Mouse (Mus musculus): ENCODE results near the gene Tubb4a.

Tubb4a gene

DNA sequence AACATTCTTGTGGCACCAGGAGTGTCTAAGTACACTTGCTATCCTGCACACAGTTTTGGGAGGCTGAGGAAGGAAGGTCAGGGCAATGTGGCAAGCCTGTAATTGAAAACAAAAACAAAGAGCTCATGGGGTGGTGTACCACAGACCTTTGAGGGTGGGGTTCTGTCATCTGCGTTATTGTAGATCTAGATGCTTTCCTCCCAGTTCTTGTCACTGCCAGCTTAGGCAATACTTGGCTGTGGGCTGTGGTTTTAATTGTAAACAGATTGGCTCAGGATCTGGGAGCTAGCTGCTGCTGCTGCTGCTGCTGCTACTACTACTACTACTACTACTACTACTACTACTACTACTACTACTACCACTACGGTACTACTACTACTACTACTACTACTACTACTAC is 14.7 kb upstream of the Tubb4a start:
- no peak for DNase-seq (ENCODE audit: low spot score)

DNA sequence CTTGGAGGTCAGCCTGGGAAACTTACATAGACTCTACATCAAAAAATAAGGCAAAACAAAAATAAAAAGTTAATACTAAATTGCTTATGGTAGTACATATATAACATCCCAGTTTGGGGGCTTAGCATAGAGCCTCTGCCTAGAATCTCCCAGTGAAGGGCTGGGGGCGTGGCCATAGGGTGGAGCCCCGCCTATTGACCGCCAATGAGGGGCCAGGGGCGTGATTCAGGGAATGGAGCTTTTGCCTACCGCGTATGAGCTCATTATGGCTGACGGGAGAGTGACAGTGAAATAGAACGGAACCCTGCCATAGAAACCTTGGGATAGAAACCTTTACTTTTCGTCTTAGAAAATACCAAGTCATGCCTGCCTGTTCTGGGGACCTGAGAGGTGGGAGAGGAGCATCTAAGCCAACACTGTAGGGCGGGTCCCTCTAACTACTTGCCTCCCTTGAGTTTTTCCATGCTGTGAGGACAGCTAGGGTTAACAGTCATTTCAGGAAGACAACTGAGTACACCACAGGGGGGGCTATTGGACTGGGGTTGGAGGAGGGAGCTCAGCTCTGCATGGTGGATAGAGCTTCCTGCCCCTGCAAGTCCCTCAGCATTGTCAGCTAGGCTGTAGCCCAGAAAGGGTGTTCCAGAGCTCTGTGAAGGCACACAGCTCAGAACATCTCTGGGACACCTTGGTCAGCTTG is 12.2 kb upstream of the Tubb4a start:
- DNase-seq (ENCODE audit: low spot score), result no peak

DNA sequence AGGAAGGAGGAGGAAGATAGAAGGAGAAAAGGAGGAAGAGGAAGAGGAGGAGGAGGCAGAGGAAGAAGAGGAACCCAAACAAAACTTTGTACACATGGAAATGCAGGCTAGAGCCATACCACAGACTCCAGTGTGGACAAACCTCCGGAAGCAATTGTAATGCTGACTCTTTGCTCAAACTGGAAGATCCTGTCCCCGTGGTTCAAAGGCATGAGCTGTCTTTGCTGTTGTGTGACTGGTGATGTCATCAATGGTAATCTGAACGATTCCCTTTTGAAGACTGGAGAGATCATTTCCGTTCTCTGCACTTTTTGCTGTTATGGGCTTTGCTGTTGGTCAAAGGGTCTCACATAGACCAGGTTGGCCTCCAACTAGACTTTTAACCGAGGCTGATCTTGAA is 10.7 kb upstream of the Tubb4a start:
- DNase-seq (ENCODE audit: low spot score), result no peak

DNA sequence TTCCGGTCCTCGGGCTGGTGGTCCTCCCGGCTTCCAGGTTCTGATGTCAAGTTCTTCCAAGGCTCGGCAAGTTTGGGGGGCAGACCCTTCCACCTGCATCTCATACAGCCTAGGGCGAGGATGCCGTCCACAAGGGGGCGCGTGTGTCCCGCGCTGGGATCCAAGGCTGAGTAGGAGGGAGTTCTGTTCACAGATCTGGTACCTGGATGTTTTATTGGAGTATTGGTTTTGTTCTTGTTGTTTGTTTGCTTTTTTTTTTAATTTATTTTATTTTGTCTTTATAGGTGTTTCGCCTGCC is 9.0 kb upstream of the Tubb4a start:
- peak; percentile 60 for DNase-seq (ENCODE audit: low spot score)

DNA sequence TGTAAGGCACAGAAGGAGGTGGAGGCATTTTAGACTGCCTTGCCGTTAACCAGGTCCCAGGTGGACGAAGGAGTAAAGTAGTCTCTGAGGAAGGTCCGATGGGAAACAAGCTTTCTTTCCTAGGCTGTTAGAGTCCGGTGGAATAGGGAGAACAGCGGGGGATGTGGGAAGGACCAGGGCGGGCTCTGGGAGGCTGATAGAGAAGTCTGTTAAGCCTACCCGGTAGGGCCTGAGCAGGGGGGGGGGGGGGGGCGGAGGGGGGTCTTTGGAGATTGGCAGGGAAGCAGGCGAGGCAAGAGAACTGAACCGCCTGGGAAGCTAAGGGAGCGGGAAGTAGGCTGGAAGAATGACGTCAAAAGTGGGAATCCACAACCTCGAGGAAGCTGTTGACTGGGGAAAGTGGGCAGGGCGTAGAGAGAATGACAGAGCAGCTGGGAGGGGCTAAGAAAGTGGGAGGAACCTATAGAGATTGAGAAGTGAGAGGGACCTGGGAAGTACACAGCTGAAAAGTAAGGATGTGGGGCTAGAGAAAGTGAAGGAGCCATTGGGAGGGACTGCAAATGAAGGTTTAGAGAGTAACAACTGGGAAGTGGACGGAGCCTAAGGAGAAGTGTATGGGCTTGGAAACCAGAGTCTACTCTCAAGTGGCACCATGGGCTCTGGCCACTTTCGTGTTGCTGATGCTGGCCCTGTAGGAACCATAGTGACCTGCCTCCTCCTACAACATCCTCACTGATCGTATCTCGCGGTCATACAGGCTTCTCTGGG is 8.5 kb upstream of the Tubb4a start:
- no peak for DNase-seq (ENCODE audit: low spot score)

DNA sequence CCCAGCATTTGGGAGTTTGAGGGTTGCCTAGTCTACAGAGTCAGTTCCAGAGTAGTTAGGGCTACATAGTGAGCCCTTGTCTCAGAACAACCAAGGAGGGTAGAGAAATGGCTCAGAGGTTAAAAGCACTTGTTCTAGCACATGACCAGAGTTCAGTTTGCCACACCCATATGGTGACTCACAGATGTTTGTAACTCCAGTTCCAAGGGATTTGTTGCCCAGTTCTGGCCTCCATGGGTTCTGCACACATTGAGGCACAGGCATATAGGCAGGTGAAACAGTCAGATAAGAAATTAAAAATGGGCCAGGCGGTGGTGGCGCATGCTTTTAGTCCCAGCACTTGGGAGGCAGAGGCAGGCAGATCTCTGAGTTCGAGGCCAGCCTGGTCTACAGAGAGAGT is 6.6 kb upstream of the Tubb4a start:
- DNase-seq (ENCODE audit: low spot score), result no peak

DNA sequence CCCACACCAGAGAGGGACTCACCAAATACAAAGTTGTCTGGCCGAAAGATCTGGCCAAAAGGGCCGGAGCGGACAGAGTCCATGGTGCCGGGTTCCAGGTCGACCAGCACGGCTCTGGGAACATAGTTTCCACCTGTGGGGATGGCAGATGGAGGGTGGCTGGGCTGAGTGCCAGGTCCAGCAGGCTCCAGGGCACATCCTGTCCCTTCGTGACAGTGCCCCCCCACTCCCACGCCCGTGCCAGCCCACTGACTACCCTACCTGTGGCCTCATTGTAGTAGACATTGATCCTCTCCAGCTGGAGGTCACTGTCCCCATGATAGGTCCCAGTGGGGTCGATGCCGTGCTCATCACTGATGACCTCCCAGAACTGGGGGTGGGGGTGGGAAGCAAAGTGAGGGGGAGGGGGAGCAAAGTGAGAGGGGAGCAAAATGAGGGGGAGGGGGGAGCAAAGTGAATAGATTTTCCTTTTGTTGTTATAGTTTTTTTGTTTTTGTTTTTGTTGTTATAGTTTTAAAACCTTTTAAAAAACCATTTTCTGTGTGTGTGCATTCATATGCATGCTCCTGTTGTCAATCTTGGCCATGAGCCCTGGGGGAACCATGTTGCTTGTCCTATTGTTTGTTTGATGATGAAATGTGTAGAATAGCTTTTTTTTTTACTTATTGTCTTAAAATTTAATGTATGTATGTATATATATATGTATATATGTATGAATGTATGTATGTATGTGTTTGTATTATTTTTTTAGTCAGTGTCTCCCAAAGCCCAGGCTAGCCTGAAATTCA is 1.4 kb downstream of the Tubb4a start:
- no peak for DNase-seq (ENCODE audit: low spot score)

DNA sequence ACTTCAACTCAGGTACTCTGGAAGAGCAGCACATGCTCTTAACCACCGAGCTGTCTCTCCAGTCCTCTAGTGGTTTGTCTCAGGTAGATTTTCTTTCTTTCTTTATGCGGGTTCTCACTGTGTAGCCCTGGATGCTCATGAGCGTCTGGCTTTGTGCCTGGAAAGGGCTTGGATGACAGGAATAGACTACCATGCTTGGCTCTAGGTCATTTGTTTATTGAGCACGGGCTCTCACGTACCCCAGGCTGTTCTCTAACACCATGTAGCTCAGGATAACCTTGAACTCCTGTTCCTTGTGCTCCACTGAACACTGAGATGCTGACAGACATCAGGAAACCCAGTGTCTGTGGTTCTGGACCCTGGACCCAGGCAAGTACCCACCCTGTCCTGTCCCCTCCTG is 5.1 kb downstream of the Tubb4a start:
- DNase-seq (ENCODE audit: low spot score), result no peak

DNA sequence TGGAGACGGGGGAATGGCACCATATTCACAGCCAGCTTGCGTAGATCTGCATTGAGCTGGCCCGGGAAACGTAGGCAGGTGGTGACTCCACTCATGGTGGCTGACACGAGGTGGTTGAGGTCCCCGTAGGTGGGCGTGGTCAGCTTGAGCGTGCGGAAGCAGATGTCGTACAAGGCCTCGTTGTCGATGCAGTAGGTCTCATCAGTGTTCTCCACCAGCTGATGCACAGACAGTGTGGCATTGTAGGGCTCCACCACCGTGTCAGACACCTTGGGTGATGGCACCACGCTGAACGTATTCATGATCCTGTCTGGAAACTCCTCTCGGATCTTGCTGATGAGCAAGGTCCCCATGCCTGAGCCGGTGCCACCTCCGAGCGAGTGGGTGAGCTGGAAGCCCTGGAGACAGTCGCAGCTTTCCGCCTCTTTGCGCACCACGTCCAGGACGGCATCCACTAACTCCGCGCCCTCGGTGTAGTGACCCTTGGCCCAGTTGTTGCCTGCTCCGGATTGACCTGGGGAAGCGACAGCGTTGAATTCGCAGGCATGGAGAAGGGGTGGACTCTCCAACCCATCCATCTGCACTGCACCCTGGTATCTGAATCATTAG is 6.2 kb downstream of the Tubb4a start:
- DNase-seq (ENCODE audit: low spot score), result no peak

DNA sequence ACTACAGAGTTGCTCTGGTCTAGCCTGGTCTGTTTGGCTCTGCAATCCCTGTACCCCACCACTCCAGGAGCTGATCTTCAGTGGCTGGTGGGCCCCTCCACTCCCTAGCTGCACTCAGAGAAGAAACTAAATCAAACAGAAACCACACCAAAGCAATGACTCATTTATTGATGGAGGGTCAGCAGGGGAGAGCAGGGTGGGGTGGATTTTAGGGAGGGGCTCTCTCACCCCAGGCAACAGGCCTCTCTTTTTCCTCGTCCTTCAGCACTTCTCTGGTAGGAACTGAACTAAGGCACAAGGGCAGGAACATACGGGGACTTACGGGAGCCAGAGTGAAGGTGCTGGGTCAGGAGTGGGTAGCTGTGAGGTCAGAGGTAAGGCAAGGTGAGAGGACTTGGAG is 7.7 kb downstream of the Tubb4a start:
- DNase-seq (ENCODE audit: low spot score), result no peak

DNA sequence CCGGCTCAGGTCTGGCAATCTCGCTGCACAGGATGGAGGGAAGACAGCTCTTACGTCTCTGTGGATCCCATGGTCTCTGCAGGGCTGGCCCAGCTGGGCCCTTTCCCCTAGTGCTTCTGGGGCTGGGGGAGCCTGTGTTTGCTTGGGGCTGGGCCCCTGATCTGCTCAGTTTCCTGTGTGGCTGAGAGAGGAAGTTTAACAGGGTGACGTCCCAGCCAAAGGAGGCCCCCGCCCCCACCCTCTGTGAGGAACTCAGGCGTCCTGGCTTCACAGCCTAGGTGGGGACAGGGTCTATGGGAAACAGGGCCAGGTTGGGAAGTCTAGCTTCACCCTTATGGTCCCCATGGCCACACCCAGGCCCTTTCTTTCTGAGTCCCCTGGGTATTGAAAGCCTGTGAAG is 9.2 kb downstream of the Tubb4a start, which contains the start of gene Dennd1c:
Gene Dennd1c, minus strand, starts transcription at position 179 of the 400 bp plus-strand sequence.
- DNase-seq (ENCODE audit: low spot score), result peak; percentile 23

DNA sequence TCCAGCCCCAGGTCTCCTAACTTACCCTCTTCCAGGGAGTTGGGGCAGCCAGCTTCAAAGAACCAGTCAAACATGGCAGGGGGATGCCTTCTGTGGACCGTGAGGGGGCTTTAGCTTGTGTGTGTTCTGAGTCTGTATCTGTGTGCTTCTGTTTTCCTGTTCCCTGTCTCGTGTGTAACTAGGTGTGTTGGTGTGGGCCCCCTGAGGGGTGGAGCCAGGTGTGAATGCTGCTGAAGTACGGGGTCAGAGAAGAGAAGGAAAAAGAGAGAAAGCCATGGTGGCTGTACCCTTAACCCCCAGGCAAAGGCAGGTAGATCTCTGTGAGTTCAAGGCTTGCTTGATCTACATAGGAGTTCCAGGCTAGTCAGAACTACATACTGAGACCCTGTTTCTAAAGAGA is 10.7 kb downstream of the Tubb4a start:
- no peak for DNase-seq (ENCODE audit: low spot score)

DNA sequence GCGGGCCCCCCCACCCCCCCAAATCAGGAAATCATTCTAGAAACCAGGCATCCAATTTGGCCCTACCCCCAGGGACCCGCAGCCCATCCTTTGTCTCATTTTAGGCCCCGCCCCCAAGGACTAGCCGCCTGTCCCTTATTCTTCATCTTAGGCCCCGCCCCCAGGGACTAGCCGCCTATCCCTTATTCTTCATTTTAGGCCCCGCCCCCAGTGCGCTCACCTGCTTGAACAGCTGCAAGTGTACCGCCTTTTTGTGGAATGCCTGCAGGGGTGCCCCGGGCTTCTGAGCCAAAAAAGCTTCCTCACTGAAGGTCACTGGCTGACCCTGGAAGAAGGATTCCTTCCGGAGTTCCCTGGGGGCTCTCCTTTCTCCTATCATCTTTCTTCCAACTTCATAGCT is 16.9 kb downstream of the Tubb4a start:
- DNase-seq (ENCODE audit: low spot score), result no peak

DNA sequence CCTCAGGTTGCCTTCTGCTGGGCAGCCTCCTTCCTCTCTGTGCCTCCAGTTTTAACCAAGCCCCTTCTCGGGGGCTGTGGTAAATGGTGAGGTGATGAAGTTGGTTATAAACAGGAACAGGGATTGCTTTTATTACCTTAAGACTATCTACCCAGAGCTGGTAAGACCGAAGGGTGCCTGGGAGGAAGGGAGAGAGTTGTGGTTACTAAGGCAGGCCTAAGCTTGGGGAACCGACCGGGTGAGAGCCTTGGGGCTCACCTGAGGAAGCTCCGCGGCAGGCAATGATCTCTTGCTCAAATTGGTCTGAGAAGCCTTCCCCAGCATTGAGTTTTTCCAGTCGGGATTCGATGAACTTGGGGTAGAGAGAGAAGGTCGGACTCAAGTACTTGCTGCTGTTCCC is 17.3 kb downstream of the Tubb4a start:
- no peak for DNase-seq (ENCODE audit: low spot score)

DNA sequence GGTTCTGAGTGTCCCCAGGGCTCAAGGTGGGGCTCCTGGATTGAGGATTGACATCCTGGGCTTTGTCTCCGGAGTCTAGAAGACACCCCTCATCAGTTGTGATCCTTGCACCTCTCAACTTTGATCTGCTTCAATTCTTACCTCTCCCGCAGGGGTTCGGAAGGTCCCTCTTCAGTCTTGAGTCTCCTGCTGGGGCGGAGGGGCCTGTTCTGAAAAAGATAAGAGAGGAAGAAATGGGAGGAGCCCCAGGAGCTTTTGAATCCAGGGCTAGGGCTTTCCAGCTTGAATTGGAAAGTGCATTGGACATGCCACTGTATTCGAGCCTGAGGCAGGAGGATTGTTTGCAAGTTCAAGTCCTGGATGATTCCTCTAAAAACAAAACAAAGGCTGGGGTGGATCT is 20.7 kb downstream of the Tubb4a start:
- DNase-seq (ENCODE audit: low spot score), result no peak

DNA sequence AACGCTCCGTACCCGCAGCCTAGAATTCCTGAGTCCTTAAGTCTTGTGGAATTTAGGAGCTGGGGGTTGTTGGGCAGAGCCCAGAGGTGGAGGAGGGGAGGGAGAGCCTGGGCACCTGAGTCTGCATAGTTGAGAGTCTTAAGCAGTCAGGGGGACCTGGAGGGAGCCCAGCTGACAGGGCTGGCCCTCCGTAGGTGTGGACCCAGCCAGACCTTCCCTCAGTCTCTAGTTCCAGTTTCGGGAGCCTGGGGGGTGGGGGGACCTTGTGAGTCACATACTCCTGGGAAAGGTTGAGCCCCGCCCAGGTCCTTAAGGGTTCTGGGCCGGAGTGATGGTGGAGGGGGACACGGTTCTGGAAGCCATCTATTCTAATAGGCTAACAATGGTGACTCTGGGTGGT is 24.6 kb downstream of the Tubb4a start:
- DNase-seq (ENCODE audit: low spot score), result no peak

DNA sequence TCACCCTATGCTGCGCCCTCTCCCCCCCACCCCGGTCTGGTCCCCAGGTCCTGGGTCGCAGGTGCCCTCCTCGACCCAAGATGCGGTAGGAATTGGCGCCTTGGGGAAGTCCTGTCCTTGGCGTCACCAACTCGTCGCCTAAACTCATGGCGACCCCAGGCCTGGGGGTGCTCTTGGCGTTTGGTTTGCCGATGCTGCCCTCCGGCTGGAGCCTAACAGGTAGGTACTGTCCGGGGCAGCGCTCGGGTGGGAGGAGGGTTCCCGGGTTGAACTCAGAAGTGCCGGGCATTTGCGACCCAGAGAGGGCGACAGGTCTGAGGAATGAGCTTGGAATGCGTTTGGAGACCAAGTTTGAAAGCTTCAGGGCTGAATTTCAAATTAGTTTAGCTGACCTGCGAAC is 25.0 kb downstream of the Tubb4a start:
- DNase-seq (ENCODE audit: low spot score), result no peak

DNA sequence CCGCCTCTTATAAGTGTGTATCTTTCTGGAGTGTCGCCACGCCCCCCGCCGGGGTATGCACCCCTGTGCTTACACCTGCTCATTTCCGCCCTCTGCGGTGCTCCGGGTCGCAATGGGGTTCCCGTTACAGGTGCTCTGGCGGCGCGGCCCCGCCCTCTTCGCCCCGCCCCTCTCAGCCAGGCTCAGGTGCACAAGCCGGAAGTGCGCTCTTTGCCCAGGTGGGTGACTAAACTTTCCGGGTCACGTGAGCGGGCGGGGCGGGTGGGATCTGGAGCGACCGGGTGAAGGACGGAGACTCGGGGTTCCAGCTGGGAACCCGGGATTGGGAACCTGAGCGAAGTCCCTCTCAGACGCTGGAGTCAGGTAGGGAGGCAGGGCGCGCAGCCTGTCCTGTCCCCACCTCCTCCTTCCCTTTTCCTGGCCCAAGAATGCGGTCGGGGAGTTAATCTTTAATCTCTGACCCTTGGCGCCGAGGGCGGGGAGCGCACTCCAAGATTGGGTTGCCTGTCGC is 25.5 kb downstream of the Tubb4a start:
- no peak for DNase-seq (ENCODE audit: low spot score)

DNA sequence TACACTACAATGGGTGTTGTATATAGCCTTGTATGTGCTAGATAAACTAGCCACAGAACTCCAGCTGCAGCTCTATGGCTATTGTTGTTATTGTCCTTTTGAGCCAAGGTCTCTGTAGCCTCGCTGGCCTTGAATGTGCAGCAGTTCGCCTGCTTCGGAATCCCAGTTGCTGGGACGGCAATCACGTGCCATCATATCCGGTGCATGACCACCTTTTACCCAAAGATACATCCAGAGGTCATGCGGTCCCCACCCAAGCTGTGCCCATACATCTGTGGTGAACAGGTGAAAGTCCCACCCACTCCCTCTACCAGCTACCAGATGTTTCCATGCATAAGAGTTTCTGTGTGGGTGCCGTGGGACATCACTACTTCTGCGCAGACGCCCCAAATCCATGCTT is 26.5 kb downstream of the Tubb4a start:
- no peak for DNase-seq (ENCODE audit: low spot score)

DNA sequence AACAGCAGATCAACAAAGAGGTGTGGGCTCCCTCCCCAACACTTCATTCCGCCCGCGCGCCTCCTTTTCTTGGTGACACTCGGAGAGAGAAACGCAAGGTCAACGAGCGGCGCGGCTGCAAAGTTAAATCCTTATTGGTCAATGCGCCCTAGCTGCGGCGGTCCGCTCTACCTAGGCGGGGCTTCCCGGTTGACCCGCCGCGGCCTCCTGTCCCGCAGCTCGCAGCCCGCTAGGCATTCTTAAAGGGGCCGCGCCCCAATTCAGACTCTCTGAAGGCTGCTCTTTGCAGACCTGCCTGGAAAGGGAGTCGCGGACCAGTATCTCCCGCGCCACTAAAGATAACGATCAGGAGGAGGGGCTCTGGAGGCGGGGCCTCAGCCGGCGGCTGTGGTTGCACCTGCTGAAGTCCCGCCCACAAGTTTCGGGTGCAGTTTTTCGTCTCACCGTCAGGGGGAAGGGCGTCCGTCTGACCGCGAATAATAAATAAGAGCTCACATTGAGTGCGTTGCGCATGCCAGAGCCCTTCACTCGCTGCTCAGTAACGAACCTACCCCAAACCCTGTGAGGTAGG is 27.3 kb downstream of the Tubb4a start:
- peak; percentile 88 for DNase-seq (ENCODE audit: low spot score)

DNA sequence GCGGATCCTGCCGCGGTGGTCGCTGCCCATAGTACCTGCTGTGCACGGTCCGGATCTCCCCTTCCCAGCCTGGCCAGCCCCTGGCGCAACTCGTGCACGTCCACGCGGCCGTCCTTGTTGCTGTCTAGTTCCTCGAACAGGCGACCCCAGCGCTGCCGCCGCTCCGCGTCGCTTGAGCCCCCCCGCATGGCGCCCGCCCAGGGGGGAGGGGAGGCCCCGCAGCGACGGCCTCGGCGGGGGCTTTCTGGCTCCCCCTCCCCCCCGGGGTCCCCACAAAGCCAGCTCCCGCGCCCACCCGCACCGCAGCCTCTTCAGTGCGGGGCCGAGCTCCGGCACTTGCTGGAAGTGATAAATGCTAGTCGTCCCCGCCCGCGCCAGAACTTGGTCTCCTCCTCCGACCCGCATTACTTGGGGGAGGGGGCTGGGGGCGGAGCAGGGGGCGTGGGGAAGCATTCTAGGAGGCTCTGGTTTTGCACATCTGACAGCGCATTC is 28.1 kb downstream of the Tubb4a start, which contains the start of gene Slc25a23:
Gene Slc25a23, minus strand, starts transcription at position 378 of the 492 bp plus-strand sequence.
- DNase-seq (ENCODE audit: low spot score), result no peak

Data from spleen, adult 12 weeks (tissue).